Mouse (Mus musculus) G1E-ER4 (cell line): Measurements from ENCODE around the gene Zfp57. TPM values are rescaled to one million over a fixed set of nuclear protein-coding genes. Genes with fewer than 3 reads are reported as not detected.

Experiments
- GATA1 ChIP-seq: IDR thresholded peaks from one replicate; pipeline ENCODE4 v1.8.0; 2012; ENCODE audit warnings: low read length, inconsistent platforms
- polyA plus RNA-seq: library from polyadenylated mRNA; stranded (reverse); fragments of >175 nt; gene quantifications from 2 replicates; pipeline ENCODE4 v1.2.3, GENCODE M21; 2012

The Zfp57 gene
- polyA plus RNA-seq: not detected in 2 replicates

DNA sequence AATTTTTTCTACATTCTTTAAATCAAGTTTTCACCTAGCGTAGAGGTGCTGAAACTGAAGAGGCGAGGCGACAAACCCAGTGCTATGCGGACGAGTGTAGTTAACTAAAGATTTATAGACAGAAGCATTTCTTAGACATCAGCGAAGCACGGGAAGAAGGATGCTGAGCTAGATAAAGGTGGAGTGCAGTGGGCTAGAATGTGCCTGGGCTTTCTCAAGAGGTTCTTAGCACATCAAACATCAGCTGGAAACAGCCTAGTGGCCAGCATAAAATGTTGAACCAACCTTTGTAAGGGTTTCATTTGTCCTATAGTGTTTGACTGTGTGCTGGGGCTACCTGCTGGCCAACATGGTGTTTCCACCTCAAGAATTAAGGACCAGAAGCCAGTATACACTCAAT is at the start of gene Zfp57:
Gene Zfp57, plus strand, starts transcription at position 301 of the 400 bp plus-strand sequence.
- TF ChIP-seq GATA1: no peak

- no peak for TF ChIP-seq GATA1
These were observed 48.3 kb upstream of the Zfp57 start for GRCm38 (mm10) chr17:36952631-36953030.

DNA sequence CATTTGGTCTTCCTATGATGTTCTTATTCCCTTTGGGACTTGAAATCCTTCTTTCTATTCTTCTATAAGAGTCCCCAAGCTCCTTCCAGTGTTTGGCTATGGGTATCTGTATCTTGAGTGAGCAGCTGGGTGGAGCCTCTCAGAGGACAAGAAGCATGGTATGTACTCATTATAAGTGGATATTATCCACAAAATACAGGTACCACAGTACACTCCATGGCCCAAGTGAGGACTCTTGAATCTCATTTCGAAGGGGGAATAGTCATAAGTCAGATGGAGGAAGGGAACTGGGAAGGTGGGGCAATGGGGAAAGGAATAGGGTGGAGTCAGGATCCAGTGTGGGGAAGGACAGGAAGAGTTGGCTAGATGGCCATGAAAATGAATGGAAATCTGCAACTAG is 47.9 kb upstream of the Zfp57 start:
- TF ChIP-seq GATA1: no peak

DNA sequence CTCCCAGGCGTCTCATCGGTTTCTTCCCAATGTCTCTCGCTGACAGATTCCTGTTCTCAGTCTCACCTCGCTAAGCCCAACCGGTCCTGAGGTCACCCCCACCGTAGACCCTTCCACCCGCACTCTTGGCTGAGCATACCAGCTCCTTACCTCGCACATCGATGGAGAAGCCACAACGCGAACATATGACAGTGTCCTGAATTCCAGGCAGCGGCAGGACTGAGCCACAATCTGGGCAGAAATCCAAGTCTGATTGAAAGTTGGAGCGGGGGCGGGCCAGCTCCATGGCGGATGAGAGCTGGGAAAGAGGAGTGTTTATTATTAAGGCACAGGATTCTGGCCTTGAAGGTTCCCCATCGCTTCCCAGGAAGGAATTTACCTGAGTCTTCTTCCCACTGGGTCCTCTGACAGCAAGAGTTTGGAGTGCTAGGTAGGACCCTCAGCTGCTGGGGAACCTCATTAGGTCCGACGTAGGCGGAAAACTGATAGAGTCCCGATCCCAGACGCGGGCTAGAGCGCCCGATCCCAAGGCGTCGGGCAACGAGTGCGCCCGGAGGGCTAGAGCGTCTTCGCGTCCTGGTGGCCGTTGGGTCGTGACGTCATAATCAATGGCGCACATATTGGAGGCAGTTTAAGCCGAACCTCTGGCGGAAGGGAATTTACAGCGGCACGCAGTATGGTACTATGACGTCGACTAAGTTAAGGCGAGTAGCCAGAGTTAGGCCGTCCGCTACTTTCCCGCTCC is 42.8 kb upstream of the Zfp57 start, which contains the start of the genes Znrd1 and Znrd1as:
Gene Znrd1, minus strand, starts transcription at position 561 of the 745 bp plus-strand sequence.
Gene Znrd1as, plus strand, starts transcription at position 594 of the 745 bp plus-strand sequence.
- no peak for TF ChIP-seq GATA1

GRCm38 (mm10) chr17:36958884-36959283 is 42.1 kb upstream of the Zfp57 start:
- TF ChIP-seq GATA1: no peak

DNA sequence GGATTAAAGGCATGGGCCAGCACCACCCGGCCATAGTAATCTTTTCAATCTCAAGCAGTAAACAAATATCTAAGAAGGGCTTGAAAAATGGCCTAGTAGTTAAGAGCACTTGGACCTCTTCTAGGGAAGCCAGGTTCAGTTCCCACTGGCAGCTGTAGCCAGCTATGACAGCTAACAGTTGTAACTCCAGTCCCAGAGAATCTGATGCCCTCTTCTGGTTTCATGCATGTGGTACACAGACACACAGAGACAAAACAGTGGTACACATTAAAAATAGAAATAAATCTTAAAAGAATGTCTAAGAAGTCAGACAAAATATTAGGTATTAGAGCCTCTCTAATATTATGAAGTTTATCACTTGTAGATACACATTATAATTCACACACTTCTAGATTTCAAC is 39.8 kb upstream of the Zfp57 start:
- TF ChIP-seq GATA1: no peak

DNA sequence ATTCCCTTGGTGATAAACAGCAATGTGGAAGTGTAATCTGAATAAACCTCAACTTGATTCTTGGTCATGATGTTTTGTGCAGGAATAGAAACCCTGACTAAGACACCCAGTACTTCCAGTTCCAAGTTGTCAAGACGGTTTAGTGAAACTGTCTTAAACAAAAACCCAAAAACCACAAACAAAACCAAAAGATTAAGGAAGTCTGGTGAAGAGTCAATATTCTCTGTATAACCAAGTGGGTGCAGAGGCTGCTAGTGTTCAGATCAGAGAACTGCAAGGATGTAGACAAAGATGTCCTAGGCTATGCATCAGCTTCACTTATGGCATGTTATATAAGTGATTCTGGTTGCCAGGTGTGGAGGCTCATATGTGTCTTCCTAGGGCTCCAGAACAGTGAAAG is 34.1 kb upstream of the Zfp57 start:
- no peak for TF ChIP-seq GATA1

DNA sequence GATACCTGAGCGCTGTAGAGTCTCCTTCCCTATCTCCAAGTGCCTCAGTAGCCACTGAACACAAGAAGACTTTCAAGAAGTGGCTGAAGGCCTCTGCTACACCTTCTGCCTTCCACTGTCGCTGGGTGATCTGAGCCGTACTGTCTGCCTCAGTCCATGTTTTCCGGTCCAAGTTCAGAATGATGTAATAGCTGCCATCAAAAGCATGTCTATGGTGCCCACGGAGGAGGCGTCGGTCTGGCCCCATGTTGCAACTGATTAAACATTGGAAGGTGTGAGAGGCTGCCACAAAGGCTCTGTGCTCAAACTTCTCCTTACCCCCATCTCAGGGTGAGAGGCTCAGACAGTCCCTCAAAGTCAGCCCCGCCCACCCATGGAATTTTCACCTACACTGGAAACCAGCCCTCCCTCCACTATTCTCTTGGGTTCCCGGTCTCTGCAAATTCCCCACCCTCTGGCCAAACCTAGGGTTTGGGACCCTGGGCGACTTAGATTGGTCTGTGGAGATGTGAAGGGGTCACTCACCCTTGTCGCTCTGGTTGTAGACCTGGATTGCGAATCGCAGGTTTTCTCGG is 30.6 kb upstream of the Zfp57 start:
- no peak for TF ChIP-seq GATA1

GRCm38 (mm10) chr17:36971172-36971850 is 29.7 kb upstream of the Zfp57 start:
- no peak for TF ChIP-seq GATA1

DNA sequence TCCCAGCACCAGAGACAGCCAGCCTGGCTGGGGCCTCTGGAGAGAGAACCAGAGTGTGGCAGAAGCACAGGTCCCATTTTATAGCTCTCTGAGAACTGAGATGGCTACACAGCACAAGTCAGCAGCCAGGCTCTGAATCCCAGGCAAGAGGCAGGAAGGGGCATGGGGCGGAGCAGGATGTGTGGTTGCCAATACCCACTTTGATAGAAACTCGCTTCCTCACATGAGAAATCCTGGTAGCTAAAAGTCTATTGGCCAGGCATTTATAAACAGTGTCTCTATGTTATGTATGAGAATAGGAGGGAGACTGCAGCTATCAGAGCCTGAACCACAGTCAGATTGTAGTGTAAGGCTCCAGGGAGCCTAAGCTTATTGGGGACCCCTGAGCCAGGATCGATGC is 28.2 kb upstream of the Zfp57 start:
- TF ChIP-seq GATA1: no peak

GRCm38 (mm10) chr17:36973271-36973787 is 27.6 kb upstream of the Zfp57 start:
- TF ChIP-seq GATA1: no peak

DNA sequence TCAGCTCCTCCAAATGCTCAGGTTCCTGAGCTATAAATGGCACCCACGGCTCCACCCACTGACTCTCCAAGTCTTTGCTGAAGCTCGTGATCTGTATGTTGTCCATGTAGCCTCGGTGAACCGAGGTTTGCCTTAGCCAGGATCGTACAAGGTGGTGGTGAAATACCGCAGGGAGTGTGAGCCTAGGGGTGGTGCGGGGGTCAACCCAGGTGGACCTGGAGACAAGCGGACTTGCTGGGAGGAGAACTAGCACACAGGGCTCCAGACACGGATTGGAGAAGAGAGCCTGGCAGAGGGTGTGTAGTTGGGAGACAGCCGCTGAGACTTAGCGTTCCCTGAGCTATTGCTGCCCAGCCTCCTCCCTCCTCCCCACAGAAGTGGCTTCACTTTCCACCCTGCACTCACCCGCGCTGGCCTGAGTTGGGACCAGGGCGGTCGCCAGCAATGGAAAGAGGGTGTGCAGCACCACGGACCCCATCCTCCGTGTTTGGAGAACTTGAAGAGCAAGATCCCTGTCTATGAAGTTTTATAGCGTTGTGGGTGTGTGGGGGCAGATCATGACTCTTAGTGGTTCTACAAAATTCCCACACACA is 19.6 kb upstream of the Zfp57 start, which contains the start of gene 2410137M14Rik:
Gene 2410137M14Rik, minus strand, starts transcription at position 17 of the 593 bp plus-strand sequence.
- no peak for TF ChIP-seq GATA1

DNA sequence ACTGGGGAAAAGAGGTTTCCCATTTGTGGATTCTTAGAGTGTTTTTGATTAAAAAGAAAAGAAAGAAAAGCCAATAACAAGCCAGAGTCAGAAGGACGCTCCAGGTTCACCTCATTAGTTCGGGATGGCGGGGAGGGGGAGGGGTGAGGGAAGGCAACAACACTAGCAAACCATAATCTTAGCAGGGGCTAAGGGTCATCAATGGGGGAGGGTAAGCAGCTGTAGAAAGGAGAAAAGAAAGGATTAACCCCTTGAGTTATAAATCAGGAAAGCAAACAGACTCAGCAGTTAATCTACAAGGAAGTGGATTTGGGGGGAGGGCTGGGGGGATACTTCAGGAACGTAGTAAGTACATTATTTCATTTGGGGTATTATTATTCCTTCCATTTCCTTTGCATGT is 19.1 kb upstream of the Zfp57 start:
- no peak for TF ChIP-seq GATA1

DNA sequence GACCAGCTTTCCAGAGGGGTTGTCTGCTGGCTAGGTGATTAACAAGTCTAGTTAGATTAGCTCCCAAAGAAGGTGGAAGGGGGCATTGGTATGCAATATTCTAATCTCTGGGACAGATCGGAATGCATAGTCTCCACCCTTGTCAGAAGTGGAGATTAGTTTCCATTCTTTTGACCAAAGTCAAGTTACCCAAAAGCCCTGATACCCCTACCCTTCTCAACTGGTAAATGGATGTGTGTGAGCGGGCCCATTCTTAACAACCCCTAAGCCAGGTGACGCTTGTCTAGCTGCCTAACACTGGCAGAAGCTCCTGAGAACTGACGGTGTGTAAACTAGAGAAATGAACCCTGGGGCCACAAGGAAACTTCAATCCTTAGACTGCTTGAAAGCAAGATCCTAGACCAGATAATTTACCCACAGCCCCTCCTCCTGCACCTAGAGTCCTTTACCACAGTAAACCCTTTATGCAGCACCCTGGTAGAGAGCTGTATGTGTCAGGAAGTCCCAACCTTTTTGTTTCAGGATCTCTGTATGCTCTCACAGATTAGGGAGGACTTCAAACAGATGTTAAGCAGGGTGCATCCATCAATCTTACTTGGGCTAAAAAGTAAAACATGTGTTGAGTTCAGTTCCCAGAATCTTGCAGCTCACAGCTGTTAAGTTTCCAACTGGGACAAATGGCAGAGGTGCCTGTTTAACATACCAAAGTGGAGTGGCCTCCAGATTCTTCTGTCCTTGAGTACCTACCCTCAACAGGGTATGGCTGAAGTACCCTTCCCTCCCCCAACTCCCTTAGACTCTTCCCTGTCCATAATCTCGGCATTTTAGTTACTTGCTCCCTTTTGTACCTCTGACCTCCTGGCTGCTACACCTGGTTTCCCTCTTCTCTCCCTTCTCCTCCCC is 18.5 kb upstream of the Zfp57 start:
- TF ChIP-seq GATA1: no peak

DNA sequence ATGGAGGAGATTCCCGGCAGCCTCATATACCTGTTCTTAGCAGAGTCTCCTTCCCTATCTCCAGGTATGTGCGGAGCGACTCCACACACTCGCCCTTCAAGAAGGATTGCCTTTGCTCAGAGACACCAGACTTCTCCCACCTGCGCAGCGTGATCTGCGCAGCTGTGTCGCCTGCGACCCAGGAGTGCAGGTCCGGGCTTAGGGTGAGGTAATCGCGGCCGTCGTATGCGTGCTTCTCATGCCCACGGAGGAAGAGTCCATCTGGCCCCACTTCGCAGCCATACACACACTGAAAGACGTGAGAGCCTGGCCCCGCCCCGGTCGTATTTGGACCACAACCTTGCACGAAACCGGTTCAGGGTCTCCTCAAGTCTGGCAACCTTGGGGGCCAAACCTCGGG is 12.5 kb upstream of the Zfp57 start:
- no peak for TF ChIP-seq GATA1
